Mouse (Mus musculus) liver, postnatal 0 days (tissue): Measurements from ENCODE around the gene Cyp2d11.

Experiments used
- CTCF ChIP-seq: sonication (generic); IDR thresholded peaks from 2 replicates; pipeline ENCODE4 v1.5.1; 2016; ENCODE audit warnings: antibody characterized with exemption, low read depth
- EP300 ChIP-seq: IDR thresholded peaks from 2 replicates; pipeline ENCODE4 v1.6.1; 2016; ENCODE audit warnings: antibody characterized with exemption, low read depth, mild to moderate bottlenecking

DNA sequence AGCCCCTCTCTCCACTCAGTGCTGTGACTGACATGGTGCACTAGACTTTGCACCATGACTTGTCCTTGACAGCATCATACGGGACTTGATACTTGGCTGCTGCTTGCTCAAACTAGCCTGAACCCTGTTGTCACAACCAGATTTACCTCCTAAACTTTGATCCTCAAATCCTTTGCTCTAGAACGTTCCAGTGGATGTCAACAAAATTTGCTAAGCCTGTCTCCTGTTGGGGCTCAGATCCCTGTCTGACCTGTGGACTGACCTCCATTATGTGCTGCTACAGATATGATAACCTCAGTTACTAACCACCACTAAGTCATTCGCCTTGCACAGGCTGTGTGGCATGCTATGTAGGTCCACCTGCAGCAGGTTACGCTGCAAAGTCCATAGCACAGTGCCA is 29.1 kb upstream of the Cyp2d11 start:
- peak; percentile 23; the same call in 1 of the 2 replicates for TF ChIP-seq EP300
- no peak for TF ChIP-seq CTCF
